Mouse (Mus musculus): ENCODE measurements at regions not wholly inside any gene's neighbourhood (a gene's known extent, or its start where the extent isn't known, plus 50 kb on each side); places are given as distances from the start of the nearest gene placed in this dataset.

- WGBS, result 59% methylated on average over 6 of the region's 6 CpGs
- no peak overlapping the region for H3K4me2 ChIP-seq (ENCODE audit: low read depth, low read length)
- H3K36me3 ChIP-seq (ENCODE audit: control insufficient read depth, insufficient read depth, low read length), result no peaks in the 10 kb centered on the region
- H3K9ac ChIP-seq (ENCODE audit: low read length), result no peak overlapping the region
- H3K27ac ChIP-seq (ENCODE audit: low read length), result no peak overlapping the region
- H3K27me3 ChIP-seq (ENCODE audit: control insufficient read depth, insufficient read depth, low read depth, low read length), result no peaks in the 10 kb centered on the region
- ATAC-seq (ENCODE audit: low read depth), result no peak
- H3K4me3 ChIP-seq (ENCODE audit: low read length), result no peak overlapping the region
- no peaks in the 10 kb centered on the region for H3K9me3 ChIP-seq (ENCODE audit: control insufficient read depth, low read length)
- H3K4me1 ChIP-seq (replicated peaks; ENCODE audit: control insufficient read depth, insufficient read depth, low read length), result peaks cover 3% of the 10 kb centered on the region; the same call in 1 of the 2 replicates
These were observed 361.6 kb downstream of the Hs3st3b1 start for GRCm38 (mm10) chr11:63560466-63560865.

GRCm38 (mm10) chr11:63562696-63563095 is 359.4 kb downstream of the Hs3st3b1 start:
- H3K27ac ChIP-seq (ENCODE audit: low read length), result no peak overlapping the region
- no peak overlapping the region for H3K4me2 ChIP-seq (ENCODE audit: low read depth, low read length)
- 28% methylated on average over 2 of the region's 2 CpGs for WGBS
- no peaks in the 10 kb centered on the region for H3K27me3 ChIP-seq (ENCODE audit: control insufficient read depth, insufficient read depth, low read depth, low read length)
- H3K36me3 ChIP-seq (ENCODE audit: control insufficient read depth, insufficient read depth, low read length), result no peaks in the 10 kb centered on the region
- no peak overlapping the region for H3K9ac ChIP-seq (ENCODE audit: low read length)
- H3K4me3 ChIP-seq (ENCODE audit: low read length), result no peak overlapping the region
- peaks cover 3% of the 10 kb centered on the region; the same call in 1 of the 2 replicates for H3K4me1 ChIP-seq (replicated peaks; ENCODE audit: control insufficient read depth, insufficient read depth, low read length)
- no peaks in the 10 kb centered on the region for H3K9me3 ChIP-seq (ENCODE audit: control insufficient read depth, low read length)
- no peak for ATAC-seq (ENCODE audit: low read depth)

- H3K36me3 ChIP-seq (ENCODE audit: control insufficient read depth, insufficient read depth, low read length), result no peaks in the 10 kb centered on the region
- ATAC-seq (ENCODE audit: low read depth), result no peak
- no peak overlapping the region for H3K4me3 ChIP-seq (ENCODE audit: low read length)
- no peaks in the 10 kb centered on the region for H3K27me3 ChIP-seq (ENCODE audit: control insufficient read depth, insufficient read depth, low read depth, low read length)
- H3K27ac ChIP-seq (ENCODE audit: low read length), result no peak overlapping the region
- peaks cover 3% of the 10 kb centered on the region; the same call in 1 of the 2 replicates for H3K4me1 ChIP-seq (replicated peaks; ENCODE audit: control insufficient read depth, insufficient read depth, low read length)
- no peak overlapping the region for H3K4me2 ChIP-seq (ENCODE audit: low read depth, low read length)
- no peak overlapping the region for H3K9ac ChIP-seq (ENCODE audit: low read length)
- H3K9me3 ChIP-seq (ENCODE audit: control insufficient read depth, low read length), result no peaks in the 10 kb centered on the region
- 47% methylated on average over 8 of the region's 8 CpGs for WGBS
These were observed 356.4 kb downstream of the Hs3st3b1 start for GRCm38 (mm10) chr11:63565471-63566232.

- Histone ChIP-seq H3K4me3 (ENCODE audit: low read length) (no peak overlapping the region), H3K4me1 (replicated peaks; ENCODE audit: control insufficient read depth, insufficient read depth, low read length) (no peaks in the 10 kb centered on the region), H3K36me3 (ENCODE audit: control insufficient read depth, insufficient read depth, low read length) (no peaks in the 10 kb centered on the region), H3K27ac (ENCODE audit: low read length) (no peak overlapping the region), H3K27me3 (ENCODE audit: control insufficient read depth, insufficient read depth, low read depth, low read length) (no peaks in the 10 kb centered on the region), H3K9ac (ENCODE audit: low read length) (no peak overlapping the region), H3K9me3 (ENCODE audit: control insufficient read depth, low read length) (no peaks in the 10 kb centered on the region), H3K4me2 (ENCODE audit: low read depth, low read length) (no peak overlapping the region)
- 40% methylated on average over 15 of the region's 15 CpGs for WGBS
- no peak for ATAC-seq (ENCODE audit: low read depth)
These were observed 352.2 kb downstream of the Hs3st3b1 start for GRCm38 (mm10) chr11:63569785-63570479.

- Histone ChIP-seq H3K36me3 (ENCODE audit: control insufficient read depth, insufficient read depth, low read length) (no peaks in the 10 kb centered on the region), H3K9ac (ENCODE audit: low read length) (no peak overlapping the region), H3K9me3 (ENCODE audit: control insufficient read depth, low read length) (no peaks in the 10 kb centered on the region), H3K4me1 (replicated peaks; ENCODE audit: control insufficient read depth, insufficient read depth, low read length) (no peaks in the 10 kb centered on the region), H3K27me3 (ENCODE audit: control insufficient read depth, insufficient read depth, low read depth, low read length) (no peaks in the 10 kb centered on the region), H3K27ac (ENCODE audit: low read length) (no peak overlapping the region), H3K4me2 (ENCODE audit: low read depth, low read length) (no peak overlapping the region), H3K4me3 (ENCODE audit: low read length) (no peak overlapping the region)
- no peak for ATAC-seq (ENCODE audit: low read depth)
- WGBS, result 79% methylated on average over 1 of the region's 1 CpGs
These were observed 351.4 kb downstream of the Hs3st3b1 start for GRCm38 (mm10) chr11:63570646-63571045.

GRCm38 (mm10) chr11:63573271-63573670 is 348.8 kb downstream of the Hs3st3b1 start:
- ATAC-seq (ENCODE audit: low read depth), result no peak
- WGBS, result 42% methylated on average over 2 of the region's 2 CpGs
- H3K4me3 ChIP-seq (ENCODE audit: low read length), result no peak overlapping the region
- H3K4me2 ChIP-seq (ENCODE audit: low read depth, low read length), result no peak overlapping the region
- no peaks in the 10 kb centered on the region for H3K4me1 ChIP-seq (replicated peaks; ENCODE audit: control insufficient read depth, insufficient read depth, low read length)
- no peaks in the 10 kb centered on the region for H3K9me3 ChIP-seq (ENCODE audit: control insufficient read depth, low read length)
- H3K36me3 ChIP-seq (ENCODE audit: control insufficient read depth, insufficient read depth, low read length), result no peaks in the 10 kb centered on the region
- no peaks in the 10 kb centered on the region for H3K27me3 ChIP-seq (ENCODE audit: control insufficient read depth, insufficient read depth, low read depth, low read length)
- H3K27ac ChIP-seq (ENCODE audit: low read length), result no peak overlapping the region
- H3K9ac ChIP-seq (ENCODE audit: low read length), result no peak overlapping the region

- no peak overlapping the region for H3K9ac ChIP-seq (ENCODE audit: low read length)
- no peak overlapping the region for H3K4me2 ChIP-seq (ENCODE audit: low read depth, low read length)
- WGBS, result 67% methylated on average over 3 of the region's 3 CpGs
- no peaks in the 10 kb centered on the region for H3K9me3 ChIP-seq (ENCODE audit: control insufficient read depth, low read length)
- no peaks in the 10 kb centered on the region for H3K27me3 ChIP-seq (ENCODE audit: control insufficient read depth, insufficient read depth, low read depth, low read length)
- no peak for ATAC-seq (ENCODE audit: low read depth)
- H3K4me1 ChIP-seq (replicated peaks; ENCODE audit: control insufficient read depth, insufficient read depth, low read length), result no peaks in the 10 kb centered on the region
- H3K4me3 ChIP-seq (ENCODE audit: low read length), result no peak overlapping the region
- no peaks in the 10 kb centered on the region for H3K36me3 ChIP-seq (ENCODE audit: control insufficient read depth, insufficient read depth, low read length)
- H3K27ac ChIP-seq (ENCODE audit: low read length), result no peak overlapping the region
These were observed 338.8 kb downstream of the Hs3st3b1 start for GRCm38 (mm10) chr11:63583321-63583720.

GRCm38 (mm10) chr11:63585216-63585869 is 336.7 kb downstream of the Hs3st3b1 start:
- Histone ChIP-seq H3K9me3 (ENCODE audit: control insufficient read depth, low read length) (no peaks in the 10 kb centered on the region), H3K27me3 (ENCODE audit: control insufficient read depth, insufficient read depth, low read depth, low read length) (no peaks in the 10 kb centered on the region), H3K36me3 (ENCODE audit: control insufficient read depth, insufficient read depth, low read length) (no peaks in the 10 kb centered on the region), H3K4me3 (ENCODE audit: low read length) (no peak overlapping the region), H3K4me1 (replicated peaks; ENCODE audit: control insufficient read depth, insufficient read depth, low read length) (no peaks in the 10 kb centered on the region), H3K9ac (ENCODE audit: low read length) (no peak overlapping the region), H3K4me2 (ENCODE audit: low read depth, low read length) (no peak overlapping the region), H3K27ac (ENCODE audit: low read length) (no peak overlapping the region)
- 78% methylated on average over 8 of the region's 8 CpGs for WGBS
- ATAC-seq (ENCODE audit: low read depth), result no peak

- ATAC-seq (ENCODE audit: low read depth), result no peak
- no peak overlapping the region for H3K9ac ChIP-seq (ENCODE audit: low read length)
- 70% methylated on average over 4 of the region's 4 CpGs for WGBS
These were observed 301.9 kb downstream of the Hs3st3b1 start for GRCm38 (mm10) chr11:63620220-63620619.

More at GRCm38 (mm10) chr11:63620220-63620619, 301.9 kb downstream of the Hs3st3b1 start:
- Histone ChIP-seq H3K9me3 (ENCODE audit: control insufficient read depth, low read length) (no peaks in the 10 kb centered on the region), H3K27me3 (ENCODE audit: control insufficient read depth, insufficient read depth, low read depth, low read length) (no peaks in the 10 kb centered on the region), H3K4me1 (replicated peaks; ENCODE audit: control insufficient read depth, insufficient read depth, low read length) (no peaks in the 10 kb centered on the region), H3K27ac (ENCODE audit: low read length) (no peak overlapping the region), H3K4me2 (ENCODE audit: low read depth, low read length) (no peak overlapping the region), H3K4me3 (ENCODE audit: low read length) (no peak overlapping the region), H3K36me3 (ENCODE audit: control insufficient read depth, insufficient read depth, low read length) (no peaks in the 10 kb centered on the region)

All from lung, embryonic 16.5 days (tissue).